Mouse (Mus musculus) spleen, postnatal 4 days (tissue): ENCODE data around the gene Elovl6.

ENCODE experiments used
- DNase-seq, 2 experiments: peaks; one replicate each; pipeline ENCODE4 v3.0.0; 2022; ENCODE audit warnings: low spot score in 2 of 2

Gene Elovl6

DNA sequence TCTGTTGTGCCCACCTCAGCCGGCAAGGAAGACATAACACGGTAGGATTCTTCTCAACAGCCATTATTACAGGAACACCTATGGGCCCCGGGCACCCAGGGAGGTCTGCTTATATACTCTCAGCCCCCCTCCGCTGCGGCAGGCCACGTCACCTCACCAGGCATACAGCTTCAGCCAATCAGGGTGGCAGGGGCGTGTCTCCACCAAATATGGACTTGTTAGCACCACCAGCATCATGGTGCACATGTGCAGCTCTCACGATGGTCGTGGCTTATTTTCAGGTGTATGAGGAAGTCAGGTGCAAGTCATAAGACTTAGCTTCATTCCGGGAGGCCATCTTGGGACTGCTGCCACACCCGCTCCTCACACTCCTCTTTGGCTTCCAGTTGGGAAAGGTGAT lies 9.3 kb downstream of the Elovl6 start:
- no peak for DNase-seq

DNA sequence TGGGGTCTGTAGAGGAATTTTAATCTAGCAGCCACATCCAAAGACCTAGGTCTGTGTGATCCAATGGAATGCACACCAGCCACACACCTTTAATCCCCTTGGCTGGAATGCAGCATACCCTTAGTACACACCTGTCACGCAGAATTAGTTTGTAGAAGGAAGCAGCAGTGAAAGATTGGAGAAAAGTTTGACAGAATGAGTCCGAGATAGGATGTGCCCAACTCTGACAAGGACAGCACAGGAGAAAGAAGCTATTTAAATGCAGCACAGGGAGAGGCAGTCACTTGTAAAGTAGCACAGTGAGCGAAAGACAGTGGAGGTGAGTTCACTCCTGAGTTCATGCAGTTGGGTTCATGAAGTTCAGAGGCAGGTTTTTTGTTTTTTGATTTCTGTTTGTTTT lies 11.2 kb downstream of the Elovl6 start:
- DNase-seq, result no peak

DNA sequence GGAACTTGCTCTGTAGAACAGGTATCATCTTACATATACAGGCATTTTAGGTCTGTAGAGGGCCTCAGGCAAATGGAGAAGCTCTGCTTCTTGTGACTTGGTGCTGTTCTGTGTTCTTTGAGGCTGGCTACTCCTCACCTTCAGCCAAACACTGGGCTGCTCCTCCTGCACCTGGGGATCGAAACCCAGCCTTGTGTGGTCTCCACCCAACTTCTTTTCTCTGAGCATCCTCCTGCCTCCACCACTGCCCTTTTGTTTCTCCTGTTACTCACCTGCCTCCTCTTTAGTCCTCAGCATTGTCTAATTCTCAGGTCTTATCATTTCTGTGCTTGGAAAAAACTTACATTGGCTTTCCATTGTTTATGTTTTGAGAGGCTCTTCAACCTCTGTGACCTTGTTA lies 12.1 kb downstream of the Elovl6 start:
- no peak for DNase-seq

DNA sequence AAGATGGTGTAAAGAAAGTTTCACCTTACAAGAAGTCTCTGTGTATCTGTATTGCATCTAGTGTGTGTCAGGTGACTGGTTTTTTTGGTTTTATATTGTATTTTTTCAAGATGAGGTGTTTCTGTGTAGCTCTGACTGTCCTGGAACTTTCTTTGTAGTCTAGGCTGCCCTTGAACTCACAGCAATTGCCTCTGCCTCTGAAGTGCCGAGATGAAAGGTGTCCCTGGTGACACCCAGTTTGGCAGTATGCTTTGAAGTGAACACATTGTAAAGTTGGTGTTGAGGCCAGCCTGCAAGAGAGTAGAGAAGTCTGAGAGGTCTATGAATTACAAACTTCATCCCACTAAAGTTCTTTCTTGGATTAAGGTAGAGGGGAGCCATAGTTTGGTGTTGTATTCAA lies 13.1 kb downstream of the Elovl6 start:
- no peak for DNase-seq

DNA sequence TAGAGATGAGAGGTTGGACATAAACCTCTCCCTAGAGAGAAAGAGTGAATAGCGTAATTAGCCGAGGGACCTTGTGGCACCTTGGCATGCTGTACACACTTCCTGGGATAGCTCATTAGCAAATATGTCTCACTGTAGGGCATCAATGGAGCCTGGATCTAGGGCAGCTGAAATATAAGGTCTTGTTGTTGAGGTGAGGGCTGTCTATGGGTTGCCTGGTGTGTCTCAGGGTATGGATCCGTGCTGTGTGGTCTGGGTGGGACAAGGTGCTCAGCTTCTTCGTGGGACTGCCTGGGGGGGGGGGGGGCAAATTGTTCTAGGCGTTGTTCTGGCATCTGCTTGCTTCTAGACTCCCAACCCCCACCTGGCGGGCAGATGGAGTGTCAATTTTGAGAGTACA lies 13.6 kb downstream of the Elovl6 start:
- no peak for DNase-seq

DNA sequence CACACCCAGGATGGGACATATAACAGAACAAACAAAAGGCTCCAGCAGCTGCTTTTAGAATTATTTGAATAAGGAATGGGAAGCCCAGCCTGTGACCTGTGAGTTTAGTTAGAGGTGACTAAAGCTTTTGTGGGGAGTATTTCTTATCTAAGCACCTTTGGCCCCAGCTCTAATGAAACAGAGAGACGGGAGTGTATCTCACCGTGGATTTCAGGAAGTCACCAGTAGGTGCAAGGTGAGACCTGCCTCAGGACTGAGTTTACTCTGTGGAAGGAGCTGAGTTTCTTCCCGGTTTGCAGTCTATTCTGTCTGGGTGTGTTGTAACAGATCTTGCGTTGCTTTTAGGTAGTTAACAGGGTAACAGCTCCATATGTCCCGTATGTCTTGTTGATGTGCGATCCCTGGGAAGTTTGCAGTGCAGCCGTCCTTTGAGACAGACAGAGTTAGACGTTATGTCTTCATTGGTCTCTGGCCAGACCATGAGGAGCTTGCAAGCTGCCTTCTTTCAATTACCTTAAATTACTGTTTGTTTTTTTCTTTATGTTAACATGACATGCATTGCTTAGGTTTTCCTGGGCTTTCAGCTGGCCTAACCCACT lies 15.8 kb downstream of the Elovl6 start:
- no peak for DNase-seq

DNA sequence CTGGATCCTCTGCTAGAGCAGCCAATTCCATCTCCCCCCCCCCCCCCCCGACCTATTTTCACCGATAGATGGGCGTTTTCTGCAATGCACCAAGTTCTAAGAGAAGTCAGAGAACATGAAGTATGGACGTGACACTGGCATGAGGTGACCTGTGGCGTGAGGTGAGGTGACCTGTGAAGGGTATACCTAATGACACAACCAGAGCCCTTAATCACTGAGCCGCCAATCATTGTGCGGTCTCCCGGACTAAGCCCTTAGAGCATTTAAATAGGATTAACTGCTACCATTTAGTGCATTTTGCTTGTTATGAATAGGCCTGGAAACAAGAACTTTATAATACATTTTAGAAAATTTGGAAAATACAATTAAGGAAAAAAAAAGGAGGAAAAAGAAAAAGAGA lies 16.6 kb downstream of the Elovl6 start:
- no peak for DNase-seq

DNA sequence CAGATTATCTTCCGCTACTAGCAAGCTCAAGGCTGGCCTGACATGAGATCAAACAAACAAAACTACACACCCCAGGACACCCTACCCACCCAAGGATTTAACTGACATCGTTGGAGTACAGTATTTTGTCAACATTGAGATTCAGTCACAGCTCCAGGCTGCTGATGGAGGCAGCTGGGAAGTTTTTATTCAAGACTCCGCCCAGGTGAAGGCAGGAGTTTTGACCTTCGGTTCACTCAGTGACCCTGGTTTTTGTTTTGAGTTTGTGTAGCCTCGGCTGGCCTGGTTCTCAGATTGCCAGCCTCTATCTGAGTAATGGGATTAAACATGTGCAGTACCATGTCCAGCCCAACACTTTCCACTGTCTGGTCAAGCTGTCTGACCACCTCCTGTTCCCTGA lies 17.4 kb downstream of the Elovl6 start:
- no peak for DNase-seq

DNA sequence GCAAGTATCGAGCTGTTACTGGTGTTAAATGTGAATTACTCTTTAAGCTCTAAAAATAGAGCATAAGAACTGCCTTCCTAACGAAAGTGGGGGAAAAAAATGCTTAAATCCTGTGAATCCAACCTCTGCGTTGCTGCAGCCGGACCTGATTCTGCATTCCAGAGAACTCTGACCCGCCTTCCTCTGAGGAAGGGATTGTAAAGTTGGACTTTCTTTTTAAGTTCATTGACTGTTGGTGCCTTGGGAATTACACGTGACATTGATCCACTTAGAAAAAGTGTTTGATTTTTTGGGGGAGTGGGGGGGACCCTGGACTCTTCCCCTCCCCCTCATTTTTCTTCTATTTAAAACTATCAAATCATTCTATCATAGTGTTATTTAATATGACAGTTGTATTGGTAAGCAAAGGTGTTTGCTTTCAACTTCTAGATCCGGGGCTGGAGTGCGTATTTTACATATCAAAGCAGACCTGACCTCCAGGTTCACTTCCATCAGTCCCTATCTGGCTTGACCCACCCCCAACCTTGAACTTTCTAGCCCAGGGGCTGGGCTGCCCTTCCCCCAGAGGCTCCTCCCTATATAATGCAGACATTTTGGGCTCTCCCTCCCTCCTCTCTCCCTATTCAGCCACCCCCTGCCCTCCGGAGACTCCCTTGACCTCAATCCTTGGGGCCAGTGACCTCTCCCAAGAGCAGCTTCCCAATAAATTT lies 19.6 kb downstream of the Elovl6 start:
- DNase-seq, result no peak

DNA sequence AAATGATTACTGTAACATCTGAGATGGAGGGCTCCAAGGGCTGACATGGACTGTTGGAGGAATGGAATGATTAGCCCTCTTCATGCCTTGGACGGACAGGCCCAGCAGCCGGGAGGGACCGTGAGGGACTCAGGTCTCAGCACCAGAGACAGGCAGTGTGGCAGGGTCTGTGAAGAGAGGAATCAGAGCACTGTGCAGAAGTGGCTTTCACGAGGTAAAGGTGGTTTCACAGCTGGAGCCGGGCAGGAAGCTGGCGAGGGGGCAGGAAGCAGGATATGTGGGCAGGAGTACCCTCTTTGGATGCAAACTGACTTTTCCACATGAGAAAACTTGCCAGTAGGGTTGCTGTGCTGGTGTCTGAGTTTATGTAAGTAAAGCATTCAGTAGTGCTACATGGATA lies 20.2 kb downstream of the Elovl6 start:
- no peak for DNase-seq

DNA sequence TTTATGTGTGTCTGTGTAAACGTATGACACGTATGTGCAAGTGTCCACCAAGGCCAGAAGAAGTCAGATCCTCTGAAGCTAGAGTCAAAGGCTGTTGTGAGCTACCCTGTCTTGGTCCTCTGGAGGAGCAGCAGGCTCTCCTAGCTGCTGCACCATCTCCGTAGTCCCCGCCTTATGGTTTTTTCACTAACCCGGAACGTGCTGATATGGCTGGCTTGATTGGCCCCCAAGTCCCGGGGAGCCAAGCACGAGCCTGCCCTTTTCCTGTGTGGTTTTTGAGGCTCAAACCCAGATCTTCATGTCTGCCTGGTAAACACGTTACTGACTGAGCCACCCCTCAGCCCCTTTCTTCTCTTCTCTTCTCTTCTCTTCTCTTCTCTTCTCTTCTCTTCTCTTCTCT lies 21.0 kb downstream of the Elovl6 start:
- peak; percentile 42 to 67 for DNase-seq

DNA sequence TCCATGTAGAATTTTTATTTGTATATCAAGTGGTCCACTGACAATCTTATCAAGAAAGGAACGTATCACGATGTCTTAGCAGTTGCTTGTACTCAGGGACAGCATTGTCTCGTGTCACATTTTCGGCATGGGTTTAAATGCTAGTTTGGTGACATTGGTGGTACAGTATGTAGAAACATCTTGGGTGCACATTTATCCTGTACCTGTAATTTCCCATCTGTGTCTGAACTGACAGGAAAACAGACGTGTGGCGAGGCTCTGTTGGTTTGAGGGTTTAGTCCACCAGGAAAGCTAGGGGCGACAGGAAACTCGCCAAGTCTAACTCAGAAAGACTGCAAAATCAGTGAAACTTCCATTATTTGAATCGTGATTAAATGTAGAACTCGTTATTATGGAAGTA lies 21.5 kb downstream of the Elovl6 start:
- DNase-seq, result no peak

DNA sequence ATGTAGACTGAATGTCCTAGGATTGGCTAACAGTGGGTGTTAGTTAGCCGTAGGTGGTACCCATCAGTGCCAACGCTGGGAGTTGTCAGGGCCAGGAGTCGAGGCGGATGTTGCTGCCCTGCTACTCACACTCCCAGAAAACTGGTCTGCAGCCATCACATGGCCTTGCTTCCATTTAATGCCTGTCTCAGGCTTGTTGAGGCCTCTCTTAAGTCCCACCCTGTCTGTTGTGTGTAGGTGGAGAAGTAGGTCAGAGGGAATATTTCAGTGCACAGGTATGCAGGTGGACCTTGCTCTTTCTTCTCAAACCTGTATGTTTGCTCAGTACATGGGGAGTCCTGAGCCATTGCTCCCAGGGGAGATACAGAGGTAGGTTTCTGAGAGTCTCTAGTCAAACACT lies 22.3 kb downstream of the Elovl6 start:
- DNase-seq, result no peak

DNA sequence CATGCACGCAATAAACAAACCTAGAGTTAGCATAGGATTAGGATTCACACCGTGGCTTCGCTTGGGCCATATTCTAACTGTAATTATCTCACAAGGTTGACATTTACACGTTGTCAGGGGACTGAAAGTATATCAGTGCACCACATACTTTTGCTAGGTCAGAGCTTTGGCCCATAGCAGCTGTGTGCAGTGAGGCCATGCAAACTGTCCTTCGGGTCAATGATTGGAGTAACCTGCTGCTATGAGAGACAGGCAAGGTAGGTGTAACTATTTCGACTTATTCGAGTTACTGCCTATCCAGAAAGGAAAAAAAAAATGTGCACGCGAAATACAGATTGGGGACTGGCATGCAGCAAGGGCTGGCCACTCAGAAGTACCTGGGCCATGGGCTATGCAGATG lies 24.9 kb downstream of the Elovl6 start:
- no peak for DNase-seq

DNA sequence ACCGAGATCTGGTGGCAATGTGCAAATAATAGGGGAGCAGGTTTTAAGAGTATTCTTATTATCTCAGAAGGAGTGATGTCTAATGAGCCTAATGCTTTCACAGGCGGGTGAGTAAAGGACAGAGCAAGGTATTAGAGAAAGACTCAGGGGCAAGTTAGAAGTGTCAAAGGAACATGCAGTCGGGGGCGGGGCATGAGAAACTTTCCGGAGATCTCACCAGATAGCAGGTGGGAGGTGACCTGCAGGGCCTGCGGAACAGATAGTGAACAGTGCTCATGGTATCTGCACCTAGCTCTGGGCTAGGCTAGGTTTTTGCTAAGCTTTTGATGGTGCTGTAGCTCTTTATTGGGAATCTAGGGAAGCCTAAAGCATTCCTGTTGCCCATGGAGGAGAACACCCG lies 25.4 kb downstream of the Elovl6 start:
- no peak for DNase-seq

DNA sequence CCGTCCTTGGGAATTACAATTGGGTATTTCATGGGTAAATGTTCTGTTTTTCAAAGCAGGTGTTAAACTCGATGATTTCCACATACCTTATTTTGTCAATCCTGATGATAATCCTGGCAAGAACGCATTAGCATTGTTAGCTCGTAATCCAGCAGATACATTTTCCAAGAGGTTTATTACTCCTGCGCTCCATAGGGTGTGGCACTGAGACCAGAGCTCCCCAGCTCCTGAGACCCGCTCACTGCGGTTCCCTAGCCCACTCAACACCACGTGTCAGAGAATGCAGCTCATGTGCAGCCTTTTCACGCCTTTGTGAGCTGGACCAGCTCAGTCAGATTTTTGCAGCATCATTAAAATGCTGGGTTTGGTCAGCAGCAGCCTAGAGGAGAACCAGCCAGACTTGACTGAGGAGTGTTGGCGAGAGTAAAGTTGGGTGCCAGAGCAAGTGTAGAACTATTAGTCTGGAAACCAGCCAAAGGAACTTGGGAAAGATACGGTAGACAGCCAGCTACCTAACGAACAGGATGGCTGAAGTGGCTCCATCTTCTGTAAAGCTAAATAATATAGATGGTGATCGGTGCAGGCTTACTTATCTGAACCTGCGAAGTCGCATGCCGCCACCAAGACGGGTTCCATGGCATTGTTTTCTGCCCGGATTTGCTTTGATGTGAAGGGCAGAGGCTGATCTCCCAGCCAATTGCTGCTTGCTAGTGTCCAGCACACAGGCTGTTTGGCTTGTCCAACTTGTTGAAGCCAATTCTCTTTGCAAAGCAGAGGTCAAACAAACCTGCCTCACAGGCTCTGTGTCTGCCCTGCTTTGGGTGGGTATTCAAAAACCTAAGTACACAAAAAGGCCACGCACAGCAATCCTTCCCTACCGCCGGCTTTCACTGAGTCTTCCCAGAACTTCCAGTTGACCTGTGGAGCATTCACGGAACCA lies 26.1 kb downstream of the Elovl6 start:
- no peak for DNase-seq

DNA sequence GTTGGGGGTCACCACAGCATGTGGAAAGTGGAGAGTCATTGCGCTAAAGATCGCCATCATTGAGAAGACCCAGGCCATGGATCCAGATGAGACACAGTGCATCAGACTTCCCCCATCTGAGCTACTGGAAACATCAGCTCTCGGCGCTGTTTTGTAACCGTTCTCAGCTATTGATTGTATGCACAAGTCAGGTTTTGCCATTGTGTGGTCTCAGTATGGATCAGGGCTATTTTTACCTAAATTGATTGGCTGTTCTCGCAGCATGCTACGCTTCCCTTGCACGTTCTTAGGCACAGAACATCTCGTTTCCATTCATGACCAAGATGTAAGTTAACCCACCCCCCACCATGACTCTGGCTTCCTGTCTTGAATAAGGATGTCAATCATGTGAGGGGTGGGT lies 27.9 kb downstream of the Elovl6 start:
- no peak for DNase-seq

DNA sequence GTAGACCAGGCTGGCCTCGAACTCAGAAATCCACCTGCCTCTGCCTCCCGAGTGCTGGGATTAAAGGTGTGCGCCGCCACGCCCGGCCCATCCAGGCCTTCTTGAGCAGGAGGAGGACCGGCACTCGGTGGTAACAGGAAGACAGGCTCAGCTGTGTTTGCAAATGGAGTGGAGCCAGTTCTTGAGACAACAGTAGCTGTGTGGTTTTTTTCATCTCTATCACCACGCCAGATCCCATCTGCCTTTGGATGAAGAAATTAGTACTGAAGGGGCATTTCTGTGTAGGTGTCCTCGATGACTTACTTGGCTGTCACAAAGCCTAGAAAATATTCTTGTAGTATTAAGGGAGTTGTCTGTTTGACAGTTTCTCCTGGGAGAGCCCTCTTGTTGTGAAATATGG lies 28.9 kb downstream of the Elovl6 start:
- no peak for DNase-seq

DNA sequence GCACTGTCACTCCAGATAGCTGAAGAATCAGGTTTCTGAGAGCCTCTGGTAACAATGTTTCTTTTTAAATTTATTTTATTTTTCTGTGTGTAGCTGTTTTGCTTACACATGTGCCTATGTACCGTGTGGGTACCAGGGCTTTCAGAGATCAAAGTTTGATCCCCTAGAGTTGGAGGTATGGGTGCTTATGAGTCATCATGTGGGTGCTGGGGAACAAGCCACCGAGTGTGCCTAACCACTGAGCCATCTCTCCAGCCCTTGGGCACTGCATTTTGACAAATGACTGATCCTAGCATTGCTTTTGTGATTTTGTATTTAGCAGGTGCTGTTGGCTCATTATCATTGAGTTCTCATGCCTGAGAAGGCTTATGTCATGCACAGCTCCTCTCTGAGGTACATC lies 29.7 kb downstream of the Elovl6 start:
- no peak for DNase-seq

DNA sequence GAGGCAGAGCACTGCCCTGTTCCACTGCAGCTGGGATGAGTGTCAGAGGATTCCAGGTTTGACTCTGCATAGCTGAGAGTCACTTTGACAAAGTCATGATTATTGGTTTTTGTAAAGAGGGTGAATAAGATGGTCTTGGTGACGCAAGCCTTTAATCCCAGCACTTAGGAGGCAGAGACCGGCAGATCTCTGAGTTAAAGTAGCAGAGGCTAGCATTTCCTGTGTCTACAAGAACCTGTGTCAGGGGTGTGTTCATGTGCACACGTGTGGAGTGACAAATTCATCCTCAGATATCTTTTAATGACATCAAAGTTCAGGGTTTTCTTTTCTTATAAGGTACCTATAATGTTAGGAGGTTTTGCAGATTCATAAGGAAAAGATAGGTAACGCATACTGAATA lies 30.3 kb downstream of the Elovl6 start:
- DNase-seq, result no peak

DNA sequence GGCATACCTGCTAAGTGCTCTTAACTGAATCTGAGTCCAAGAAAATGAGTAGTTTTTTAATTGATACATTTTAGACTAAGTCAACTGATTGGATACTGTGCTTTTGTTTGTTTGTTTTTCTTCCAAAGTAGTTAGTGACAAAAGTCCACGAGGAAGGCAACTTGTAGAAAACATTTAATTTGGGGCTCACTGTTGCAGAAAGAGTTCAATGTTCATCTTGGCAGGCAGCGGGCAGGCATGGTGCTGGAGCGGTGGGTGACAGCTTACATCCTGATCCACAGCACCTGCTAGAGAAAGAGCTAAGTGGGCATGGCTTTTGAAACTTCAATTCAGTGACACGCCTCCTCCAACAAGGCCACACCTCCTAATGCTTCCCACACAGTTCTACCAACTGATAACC lies 31.7 kb downstream of the Elovl6 start:
- DNase-seq, result no peak

DNA sequence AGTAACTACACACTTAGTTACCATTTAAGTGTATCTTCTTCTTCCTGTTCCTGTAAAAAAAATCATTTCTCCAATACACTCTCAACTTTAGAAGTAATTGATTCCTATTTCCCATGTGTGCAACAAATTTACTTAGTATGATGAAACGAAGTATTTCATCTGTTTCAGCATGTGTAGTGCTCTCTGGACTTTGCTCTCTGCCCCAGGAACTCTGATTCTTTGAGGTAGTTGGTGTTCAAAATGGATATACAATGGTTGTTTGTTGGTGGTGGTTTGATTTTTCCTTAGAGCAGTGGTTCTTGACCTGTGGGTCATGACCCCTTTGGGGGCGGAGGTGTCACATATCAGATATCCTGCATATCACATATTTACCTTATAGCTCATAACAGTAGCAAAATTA lies 32.7 kb downstream of the Elovl6 start:
- no peak for DNase-seq

DNA sequence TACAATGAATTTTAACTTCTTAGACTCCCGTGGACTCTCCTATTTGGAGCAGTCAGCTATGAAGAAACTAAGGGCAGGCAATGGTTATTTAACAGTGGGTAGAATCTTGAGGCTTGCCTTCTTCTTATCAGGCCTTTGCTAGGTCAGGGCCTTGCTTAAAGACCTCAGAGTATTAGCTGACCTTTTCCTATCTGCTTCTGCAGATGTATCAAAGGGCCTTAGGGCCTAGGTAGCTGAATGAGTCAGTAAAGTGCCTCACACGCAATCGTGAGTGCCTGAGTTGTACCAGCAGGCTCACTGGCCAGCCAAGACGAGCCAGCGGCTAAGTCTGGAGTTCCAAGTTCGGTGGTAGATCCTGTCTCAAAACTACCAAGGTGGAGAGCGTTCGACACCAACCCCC lies 33.3 kb downstream of the Elovl6 start:
- DNase-seq, result no peak
